Mouse (Mus musculus) testis, adult 2 months (tissue): ENCODE results near the gene Sfta2.

ENCODE experiments used
- CTCF ChIP-seq: fragments of 200-500 bp; IDR thresholded peaks from 2 replicates; pipeline ENCODE4 v1.5.1; 2012; ENCODE audit warnings: low read depth, mild to moderate bottlenecking, inconsistent platforms, low read length, moderate library complexity; ENCODE audit not compliant: control insufficient read depth, insufficient read depth, insufficient replicate concordance
- POLR2A ChIP-seq: fragments of 200-500 bp; IDR thresholded peaks from 2 replicates; pipeline ENCODE4 v1.6.1; 2012; ENCODE audit warnings: low read depth, mild to moderate bottlenecking, inconsistent platforms, low read length, moderate library complexity; ENCODE audit not compliant: control insufficient read depth

GRCm38 (mm10) chr17:35557351-35557750, 44.0 kb upstream of the Sfta2 start:
- TF ChIP-seq CTCF (no peak), POLR2A (no peak)
